Mouse (Mus musculus): ENCODE measurements around the gene Me3. TPM values are rescaled to one million over a fixed set of nuclear protein-coding genes. Genes with fewer than 3 reads are reported as not detected.

Me3 gene
- total RNA-seq, 2 experiments from 2014 or later, result 138 TPM

- intact Hi-C loops (cut with DNase I), result no loop called here
- DNase-seq, result no peak
Measured at GRCm38 (mm10) chr7:89864769-89865168, 232.6 kb downstream of the Me3 start.

GRCm38 (mm10) chr7:89867221-89867620 lies 235.0 kb downstream of the Me3 start:
- intact Hi-C loops (cut with DNase I), result no loop called here
- DNase-seq, result no peak

GRCm38 (mm10) chr7:89879686-89880085 lies 247.5 kb downstream of the Me3 start:
- peak in 1 of 2 experiments; percentile 14 for DNase-seq
- intact Hi-C loops (cut with DNase I), result no loop called here

GRCm38 (mm10) chr7:89884551-89884950 lies 252.4 kb downstream of the Me3 start:
- intact Hi-C loops (cut with DNase I), result no loop called here
- no peak for DNase-seq

- intact Hi-C loops (cut with DNase I), result loop anchor here (5.0 kb wide), 1 partner anchor 394 kb away; no protein-coding TSS in a partner anchor
- DNase-seq, result no peak
Measured at GRCm38 (mm10) chr7:89891412-89891811, 259.2 kb downstream of the Me3 start.

GRCm38 (mm10) chr7:89891856-89892255 lies 259.7 kb downstream of the Me3 start:
- DNase-seq, result peak in 1 of 2 experiments; percentile 15

GRCm38 (mm10) chr7:89903007-89903406 lies 270.8 kb downstream of the Me3 start:
- DNase-seq, result no peak
- intact Hi-C loops (cut with DNase I), result no loop called here

More at GRCm38 (mm10) chr7:89891856-89892255, 259.7 kb downstream of the Me3 start:
- intact Hi-C loops (cut with DNase I), result loop anchor here (5.0 kb wide), 1 partner anchor 395 kb away; no protein-coding TSS in a partner anchor

- intact Hi-C loops (cut with DNase I), result no loop called here
- no peak for DNase-seq
Measured at GRCm38 (mm10) chr7:89903442-89904343, 271.5 kb downstream of the Me3 start, which contains the start of gene Ccdc81. TSS of gene Ccdc81 (minus strand) at chr7:89903629.

Other genes starting within 250 kb of the Me3 start
- gene Tmem135, start 228.2 kb upstream of the Me3 start, total RNA-seq (2021), result 10 to 100 TPM; 43.3 to 51.3 TPM
- gene Fzd4, start 228.0 kb upstream of the Me3 start, total RNA-seq (2021), result 10 to 100 TPM; 31.6 to 35.8 TPM
- 10 to 100 TPM; 26.8 to 27.2 TPM for gene Prss23, start 105.2 kb upstream of the Me3 start, total RNA-seq (2021)

Measured in heart, postnatal 36 days (tissue).